Mouse (Mus musculus): ENCODE results near the gene Opcml. TPM values are rescaled to one million over a fixed set of nuclear protein-coding genes. Genes with fewer than 3 reads are reported as not detected.

The Opcml gene
- total and polyA plus RNA-seq, 2 experiments from 2014 or later, result 48.3 to 88.2 TPM

- no peak overlapping the region for H3K4me3 ChIP-seq (ENCODE audit: low read length)
- H3K36me3 ChIP-seq (ENCODE audit: insufficient read depth, low read length), result no peaks in the 10 kb centered on the region
- DNase-seq (ENCODE audit: low spot score), result no peak
- no peak overlapping the region for H3K4me2 ChIP-seq (ENCODE audit: low read depth, low read length)
- TF ChIP-seq CTCF (IDR thresholded peaks at IDR 0.05; ENCODE audit: low read depth), result no peak
- ATAC-seq, result no peak
- no peaks in the 10 kb centered on the region for H3K9me3 ChIP-seq (ENCODE audit: low read length)
- peaks cover 5% of the 10 kb centered on the region; the same call in 1 of the 2 replicates for H3K4me1 ChIP-seq (ENCODE audit: insufficient read depth, low read length)
- H3K27ac ChIP-seq, result no peak overlapping the region
- no peak overlapping the region for H3K9ac ChIP-seq (replicated peaks; ENCODE audit: low read length)
- no peaks in the 10 kb centered on the region for H3K27me3 ChIP-seq (ENCODE audit: insufficient read depth, low read length)
- WGBS, result 41% methylated on average over 6 of the region's 6 CpGs
These were observed 890.9 kb downstream of the Opcml start for GRCm38 (mm10) chr9:28681252-28682037.

GRCm38 (mm10) chr9:28683951-28684470 lies 893.4 kb downstream of the Opcml start:
- DNase-seq (ENCODE audit: low spot score), result no peak
- TF ChIP-seq CTCF (IDR thresholded peaks at IDR 0.05; ENCODE audit: low read depth), result no peak
- ATAC-seq, result no peak

GRCm38 (mm10) chr9:28686942-28687611 lies 896.5 kb downstream of the Opcml start:
- Histone ChIP-seq H3K4me2 (ENCODE audit: low read depth, low read length) (no peak overlapping the region), H3K36me3 (ENCODE audit: insufficient read depth, low read length) (no peaks in the 10 kb centered on the region), H3K27me3 (ENCODE audit: insufficient read depth, low read length) (no peaks in the 10 kb centered on the region), H3K4me3 (ENCODE audit: low read length) (no peak overlapping the region), H3K4me1 (ENCODE audit: insufficient read depth, low read length) (no peaks in the 10 kb centered on the region), H3K9ac (replicated peaks; ENCODE audit: low read length) (no peak overlapping the region), H3K9me3 (ENCODE audit: low read length) (no peaks in the 10 kb centered on the region), H3K27ac (no peak overlapping the region)
- ATAC-seq (no peak), DNase-seq (ENCODE audit: low spot score) (peak; percentile 64)
- 36% methylated on average over 7 of the region's 7 CpGs for WGBS
- no peak for TF ChIP-seq CTCF (IDR thresholded peaks at IDR 0.05; ENCODE audit: low read depth)

More at GRCm38 (mm10) chr9:28683951-28684470, 893.4 kb downstream of the Opcml start:
- Histone ChIP-seq H3K27ac (no peak overlapping the region), H3K4me2 (ENCODE audit: low read depth, low read length) (no peak overlapping the region), H3K36me3 (ENCODE audit: insufficient read depth, low read length) (no peaks in the 10 kb centered on the region), H3K27me3 (ENCODE audit: insufficient read depth, low read length) (no peaks in the 10 kb centered on the region), H3K9ac (replicated peaks; ENCODE audit: low read length) (no peak overlapping the region), H3K4me3 (ENCODE audit: low read length) (no peak overlapping the region), H3K9me3 (ENCODE audit: low read length) (no peaks in the 10 kb centered on the region), H3K4me1 (ENCODE audit: insufficient read depth, low read length) (peaks cover 5% of the 10 kb centered on the region; the same call in 1 of the 2 replicates)
- 74% methylated on average over 5 of the region's 5 CpGs for WGBS

GRCm38 (mm10) chr9:28690134-28690533 lies 899.6 kb downstream of the Opcml start:
- H3K9me3 ChIP-seq (ENCODE audit: low read length), result no peaks in the 10 kb centered on the region
- no peak overlapping the region for H3K4me2 ChIP-seq (ENCODE audit: low read depth, low read length)
- no peaks in the 10 kb centered on the region for H3K36me3 ChIP-seq (ENCODE audit: insufficient read depth, low read length)
- H3K4me1 ChIP-seq (ENCODE audit: insufficient read depth, low read length), result no peaks in the 10 kb centered on the region
- WGBS, result 47% methylated on average over 2 of the region's 2 CpGs
- DNase-seq (ENCODE audit: low spot score) (peak; percentile 69), ATAC-seq (peak; percentile 61; the same call in 1 of the 2 replicates)
- TF ChIP-seq CTCF (IDR thresholded peaks at IDR 0.05; ENCODE audit: low read depth), result no peak
- no peak overlapping the region for H3K27ac ChIP-seq
- no peak overlapping the region for H3K4me3 ChIP-seq (ENCODE audit: low read length)
- no peaks in the 10 kb centered on the region for H3K27me3 ChIP-seq (ENCODE audit: insufficient read depth, low read length)
- H3K9ac ChIP-seq (replicated peaks; ENCODE audit: low read length), result no peak overlapping the region

GRCm38 (mm10) chr9:28705796-28706195 lies 915.2 kb downstream of the Opcml start:
- Histone ChIP-seq H3K4me2 (ENCODE audit: low read depth, low read length) (no peak overlapping the region), H3K9me3 (ENCODE audit: low read length) (no peaks in the 10 kb centered on the region), H3K27ac (no peak overlapping the region), H3K36me3 (ENCODE audit: insufficient read depth, low read length) (no peaks in the 10 kb centered on the region), H3K4me3 (ENCODE audit: low read length) (no peak overlapping the region), H3K4me1 (ENCODE audit: insufficient read depth, low read length) (no peaks in the 10 kb centered on the region), H3K9ac (replicated peaks; ENCODE audit: low read length) (no peak overlapping the region), H3K27me3 (ENCODE audit: insufficient read depth, low read length) (no peaks in the 10 kb centered on the region)
- no peak for TF ChIP-seq CTCF (IDR thresholded peaks at IDR 0.05; ENCODE audit: low read depth)
- no peak for DNase-seq (ENCODE audit: low spot score)
- 64% methylated on average over 4 of the region's 4 CpGs for WGBS
- ATAC-seq, result no peak

GRCm38 (mm10) chr9:28714544-28714943 lies 924.0 kb downstream of the Opcml start:
- Histone ChIP-seq H3K9ac (replicated peaks; ENCODE audit: low read length) (no peak overlapping the region), H3K4me2 (ENCODE audit: low read depth, low read length) (no peak overlapping the region), H3K27ac (no peak overlapping the region), H3K36me3 (ENCODE audit: insufficient read depth, low read length) (no peaks in the 10 kb centered on the region), H3K4me3 (ENCODE audit: low read length) (no peak overlapping the region), H3K27me3 (ENCODE audit: insufficient read depth, low read length) (no peaks in the 10 kb centered on the region), H3K9me3 (ENCODE audit: low read length) (no peaks in the 10 kb centered on the region), H3K4me1 (ENCODE audit: insufficient read depth, low read length) (no peaks in the 10 kb centered on the region)
- no peak for ATAC-seq
- no peak for DNase-seq (ENCODE audit: low spot score)
- 87% methylated on average over 2 of the region's 2 CpGs for WGBS
- no peak for TF ChIP-seq CTCF (IDR thresholded peaks at IDR 0.05; ENCODE audit: low read depth)
